8 mouse cellular contexts compared by ENCODE assay signal in genomic region chr2:32965511-32966183, GRCm38 (mm10). TPM values are rescaled to one million over a fixed set of nuclear protein-coding genes. Genes with fewer than 3 reads are reported as not detected.
DNase-seq lines count a peak whose midpoint lies in the region; ATAC-seq lines count a peak whose summit lies in the region.

No protein-coding gene starts in this region.

- no peaks in the 10 kb centered on the region for H3K9me3 ChIP-seq in megakaryocyte, embryonic 14.5 days
- H3K9me3 ChIP-seq in limb, embryonic 10.5 days (replicated peaks) = no peaks in the 10 kb centered on the region
- no peaks in the 10 kb centered on the region for H3K9me3 ChIP-seq in stomach, embryonic 14.5 days (ENCODE audit: control insufficient read depth, low read depth, low read length)

- no peak overlapping the region for H3K27ac ChIP-seq in limb, embryonic 10.5 days
- no peak overlapping the region for H3K27ac ChIP-seq in stomach, embryonic 14.5 days (ENCODE audit: low read length)

- ATAC-seq in CD4-positive, CD25-positive, alpha-beta regulatory T cell, adult 4 months = no peak
- ATAC-seq in megakaryocyte, adult 5-6 weeks (ENCODE audit: poor library complexity, severe bottlenecking) = no peak
- no peak for ATAC-seq in stomach, embryonic 14.5 days (ENCODE audit: insufficient number of reproducible peaks, insufficient read depth, low FRiP score, low read depth)

- no peak overlapping the region for H3K9ac ChIP-seq in stomach, embryonic 14.5 days (replicated peaks; ENCODE audit: low read depth, low read length)

- WGBS in limb, embryonic 10.5 days = 22% methylated on average over 7 of the region's 7 CpGs
- WGBS in stomach, embryonic 14.5 days = 9% methylated on average over 7 of the region's 7 CpGs

- H3K4me2 ChIP-seq in stomach, embryonic 14.5 days (replicated peaks; ENCODE audit: low read depth, low read length) = peak overlapping the region; percentile 92

- H3K4me1 ChIP-seq in megakaryocyte, embryonic 14.5 days = peaks cover 89% of the 10 kb centered on the region
- peaks cover 58% of the 10 kb centered on the region for H3K4me1 ChIP-seq in limb, embryonic 10.5 days
- peaks cover 10% of the 10 kb centered on the region; the same call in 1 of the 2 replicates for H3K4me1 ChIP-seq in stomach, embryonic 14.5 days (ENCODE audit: control insufficient read depth, insufficient read depth, low read length)

- peaks cover 25% of the 10 kb centered on the region for H3K36me3 ChIP-seq in megakaryocyte, embryonic 14.5 days (replicated peaks; ENCODE audit: low read length)
- peaks cover 31% of the 10 kb centered on the region for H3K36me3 ChIP-seq in limb, embryonic 10.5 days
- H3K36me3 ChIP-seq in stomach, embryonic 14.5 days (ENCODE audit: control insufficient read depth, insufficient read depth, low read length) = peaks cover 29% of the 10 kb centered on the region

- DNase-seq in CD4-positive, CD25-positive, alpha-beta regulatory T cell, adult 2 months (ENCODE audit: low read depth, low spot score) = peak; percentile 8
- no peak for DNase-seq in limb, embryonic 10.5 days (ENCODE audit: low spot score)
- DNase-seq in adrenal gland, adult 2 months = no peak
- no peak for DNase-seq in layer of hippocampus, adult 9-10 months (ENCODE audit: low spot score)

- peak overlapping the region; percentile 94 for H3K4me3 ChIP-seq in megakaryocyte, embryonic 14.5 days (replicated peaks)
- H3K4me3 ChIP-seq in limb, embryonic 10.5 days = peak overlapping the region; percentile 68
- H3K4me3 ChIP-seq in stomach, embryonic 14.5 days (ENCODE audit: low read depth, low read length) = 0 out of 2 replicates have a peak overlapping the region, but pooled peaks have one; percentile 66

- H3K27me3 ChIP-seq in megakaryocyte, embryonic 14.5 days (replicated peaks) = no peaks in the 10 kb centered on the region
- no peaks in the 10 kb centered on the region for H3K27me3 ChIP-seq in limb, embryonic 10.5 days (ENCODE audit: low read depth, poor library complexity, severe bottlenecking)
- no peaks in the 10 kb centered on the region for H3K27me3 ChIP-seq in stomach, embryonic 14.5 days (ENCODE audit: control insufficient read depth, insufficient read depth, low read length)

RNA-seq across cellular contexts. Expression of gene Lrsam1, which starts 4.2 kb away (rescaled TPM):
- 10 to 100 TPM in 1 of 2 experiments, 1 to 10 TPM in 1; 5.5 to 11.1 TPM for polyA plus RNA-seq in CD4-positive, CD25-positive, alpha-beta regulatory T cell, adult 4 months (2017; shearing (Covaris generic))
- 8.5 and 10.1 TPM in 2 replicates for polyA plus RNA-seq in megakaryocyte, embryonic 14.5 days (2012; ENCODE audit: insufficient read depth, low replicate concordance)
- 3.2 and 5.5 TPM in 2 replicates for total RNA-seq in megakaryocyte, adult 5-6 weeks (2015)
- 7.2 and 10.6 TPM in 2 replicates for total RNA-seq in megakaryocyte, adult 5-6 weeks (2017)
- polyA plus RNA-seq in limb, embryonic 10.5 days (2016; fragmentation: Nextera tagmentation; extraction: Ambion mirVana) = 5.3 and 7.5 TPM in 2 replicates
- 7.8 and 8.8 TPM in 2 replicates for polyA plus RNA-seq in stomach, embryonic 14.5 days (2014; fragmentation: Nextera tagmentation; extraction: Ambion mirVana)
- total RNA-seq in adrenal gland, adult 2 months (2021) = 10 to 100 TPM; 18.0 to 25.6 TPM
- polyA plus RNA-seq in adrenal gland, adult 2 months (2012; rRNA removed) = 24.8 and 26.0 TPM in 2 replicates

RNA-seq across cellular contexts. Expression of gene Rpl12, which starts 4.3 kb away (rescaled TPM):
- polyA plus RNA-seq in CD4-positive, CD25-positive, alpha-beta regulatory T cell, adult 4 months (2017; shearing (Covaris generic)) = 100 to 1,000 TPM in 1 of 2 experiments, 10 to 100 TPM in 1; 43.5 to 613 TPM
- polyA plus RNA-seq in megakaryocyte, embryonic 14.5 days (2012; ENCODE audit: insufficient read depth, low replicate concordance) = 796 and 1,818 TPM in 2 replicates
- 1,104 and 1,138 TPM in 2 replicates for total RNA-seq in megakaryocyte, adult 5-6 weeks (2015)
- 1,103 and 1,144 TPM in 2 replicates for total RNA-seq in megakaryocyte, adult 5-6 weeks (2017)
- polyA plus RNA-seq in limb, embryonic 10.5 days (2016; fragmentation: Nextera tagmentation; extraction: Ambion mirVana) = 194 and 232 TPM in 2 replicates
- polyA plus RNA-seq in stomach, embryonic 14.5 days (2014; fragmentation: Nextera tagmentation; extraction: Ambion mirVana) = 232 and 269 TPM in 2 replicates
- total RNA-seq in adrenal gland, adult 2 months (2021) = 100 to 1,000 TPM; 136 to 149 TPM
- polyA plus RNA-seq in adrenal gland, adult 2 months (2012; rRNA removed) = 146 and 165 TPM in 2 replicates

RNA-seq across cellular contexts. Expression of gene Slc2a8, which starts 16.2 kb away (rescaled TPM):
- polyA plus RNA-seq in CD4-positive, CD25-positive, alpha-beta regulatory T cell, adult 4 months (2017; shearing (Covaris generic)) = 1 to 10 TPM; 1.7 to 3.3 TPM
- 28.4 and 135 TPM in 2 replicates for polyA plus RNA-seq in megakaryocyte, embryonic 14.5 days (2012; ENCODE audit: insufficient read depth, low replicate concordance)
- 1.4 and 1.5 TPM in 2 replicates for total RNA-seq in megakaryocyte, adult 5-6 weeks (2015)
- 0.89 and 1.8 TPM in 2 replicates for total RNA-seq in megakaryocyte, adult 5-6 weeks (2017)
- polyA plus RNA-seq in limb, embryonic 10.5 days (2016; fragmentation: Nextera tagmentation; extraction: Ambion mirVana) = 16.5 and 22.3 TPM in 2 replicates
- 12.1 and 14.0 TPM in 2 replicates for polyA plus RNA-seq in stomach, embryonic 14.5 days (2014; fragmentation: Nextera tagmentation; extraction: Ambion mirVana)
- total RNA-seq in adrenal gland, adult 2 months (2021) = 10 to 100 TPM; 14.1 to 23.9 TPM
- 525 and 573 TPM in 2 replicates for polyA plus RNA-seq in adrenal gland, adult 2 months (2012; rRNA removed)
